In genomic region chr15:77313701-77314100, GRCm38 (mm10) we compare ENCODE assay signal across 12 mouse cellular contexts. TPM values are rescaled to one million over a fixed set of nuclear protein-coding genes. Genes with fewer than 3 reads are reported as not detected.
DNase-seq lines count a peak whose midpoint lies in the region; ATAC-seq and TF ChIP-seq lines count a peak whose summit lies in the region.
"Had no signal": no experiment of that assay in that cellular context is flagged by ENCODE, and none has a peak within 500 bp of the region (broad histone marks: within the 10 kb centered on the region; RNA-seq: fewer than 3 reads in every experiment).

No protein-coding gene starts in this region.

- peak; percentile 37 for DNase-seq in heart, postnatal 0 days (ENCODE audit: low spot score)
- DNase-seq in heart, adult 9 months (ENCODE audit: low spot score in 2 of 2): no peak
- DNase-seq in ES-E14 (ENCODE audit: low read depth, low spot score): no peak
- DNase-seq in spleen, postnatal 36 days (ENCODE audit: low spot score in 2 of 2): no peak
- DNase-seq: cerebellum, postnatal 25 days; kidney, postnatal 36 days had no signal

- H3K4me3 ChIP-seq in heart, postnatal 0 days (ENCODE audit: low read depth, low read length): no peak overlapping the region
- H3K4me3 ChIP-seq in ES-Bruce4 (ENCODE audit: low read depth, low read length) (no peak overlapping the region), ES-E14 (ENCODE audit: insufficient read depth in 1 of 2, low read depth in 1 of 2, low read length in 2 of 2, poor library complexity in 1 of 2, severe bottlenecking in 1 of 2) (peak overlapping the region; percentile 16 to 22)
- H3K4me3 ChIP-seq in limb, embryonic 12.5 days (replicated peaks): no peak overlapping the region

- no peak overlapping the region for H3K4me2 ChIP-seq in heart, postnatal 0 days (ENCODE audit: low read depth, low read length)
- H3K4me2 ChIP-seq in limb, embryonic 12.5 days: no peak overlapping the region
- H3K4me2 ChIP-seq: hindbrain, embryonic 14.5 days had no signal

- no peak for TF ChIP-seq EP300 in heart, postnatal 0 days (IDR thresholded peaks at IDR 0.05; ENCODE audit: low read depth)
- TF ChIP-seq EP300 in ES-Bruce4 (IDR thresholded peaks at IDR 0.05; ENCODE audit: insufficient read depth, low read depth, low read length): no peak

- no peak for TF ChIP-seq POLR2A in ES-Bruce4 (IDR thresholded peaks at IDR 0.05; ENCODE audit: insufficient read depth, low read length)

- TF ChIP-seq CTCF in heart, postnatal 0 days (IDR thresholded peaks at IDR 0.05; ENCODE audit: low read depth): no peak
- TF ChIP-seq CTCF in ES-Bruce4 (IDR thresholded peaks at IDR 0.05; ENCODE audit: low read depth, low read length): no peak

- ATAC-seq in heart, postnatal 0 days (ENCODE audit: insufficient read depth, low read depth): no peak
- ATAC-seq in limb, embryonic 12.5 days (ENCODE audit: insufficient number of reproducible peaks, insufficient read depth, low FRiP score, low TSS enrichment, low read depth): no peak
- no peak for ATAC-seq in CD4-positive, CD25-positive, alpha-beta regulatory T cell, adult 4 months

- 18% methylated on average over 6 of the region's 6 CpGs for WGBS in heart, postnatal 0 days
- 20% methylated on average over 6 of the region's 6 CpGs for WGBS in limb, embryonic 12.5 days

- no peaks in the 10 kb centered on the region for H3K36me3 ChIP-seq in heart, postnatal 0 days (replicated peaks; ENCODE audit: control insufficient read depth, insufficient read depth, low read length)
- H3K36me3 ChIP-seq in ES-Bruce4 (ENCODE audit: control insufficient read depth, insufficient read depth, low read length, poor library complexity, severe bottlenecking) (no peaks in the 10 kb centered on the region), ES-E14 (ENCODE audit: control insufficient read depth, insufficient read depth, low read length, poor library complexity, severe bottlenecking) (no peaks in the 10 kb centered on the region)
- no peaks in the 10 kb centered on the region for H3K36me3 ChIP-seq in limb, embryonic 12.5 days
- H3K36me3 ChIP-seq: G1E had no signal

- peak overlapping the region; percentile 59 for H3K27ac ChIP-seq in heart, postnatal 0 days (ENCODE audit: low read depth)
- H3K27ac ChIP-seq in ES-Bruce4 (ENCODE audit: insufficient read depth, low read length): peak overlapping the region; percentile 98
- H3K27ac ChIP-seq in ES-E14 (ENCODE audit: insufficient read depth, low read depth, low read length, poor library complexity, severe bottlenecking): peak overlapping the region; percentile 61; the same call in 1 of the 2 replicates
- 0 out of 2 replicates have a peak overlapping the region, but pooled peaks have one; percentile 1 for H3K27ac ChIP-seq in limb, embryonic 12.5 days
- H3K27ac ChIP-seq: hindbrain, embryonic 14.5 days; liver, embryonic 14.5 days had no signal

- no peak overlapping the region for H3K9ac ChIP-seq in heart, postnatal 0 days (replicated peaks; ENCODE audit: low read depth, low read length)
- H3K9ac ChIP-seq in ES-Bruce4 (ENCODE audit: low read depth, poor library complexity, severe bottlenecking) (peak overlapping the region; percentile 46), ES-E14 (ENCODE audit: insufficient read depth, low read depth, low read length, poor library complexity, severe bottlenecking) (peak overlapping the region; percentile 45; the same call in 1 of the 2 replicates)
- peak overlapping the region; percentile 40; the same call in 1 of the 2 replicates for H3K9ac ChIP-seq in limb, embryonic 12.5 days (replicated peaks)
- H3K9ac ChIP-seq: hindbrain, embryonic 14.5 days; liver, embryonic 14.5 days had no signal

- no peaks in the 10 kb centered on the region for H3K4me1 ChIP-seq in heart, postnatal 0 days (ENCODE audit: control insufficient read depth, insufficient read depth)
- no peaks in the 10 kb centered on the region for H3K4me1 ChIP-seq in ES-Bruce4 (ENCODE audit: control insufficient read depth, insufficient read depth, low read length)
- peaks cover 2 to 18% of the 10 kb centered on the region in 2 experiments; a peak in 1 of 4 replicates for H3K4me1 ChIP-seq in ES-E14 (ENCODE audit: control insufficient read depth in 2 of 2, insufficient read depth in 2 of 2, low read length in 2 of 2, poor library complexity in 1 of 2)
- H3K4me1 ChIP-seq in limb, embryonic 12.5 days (replicated peaks): peaks cover 22% of the 10 kb centered on the region

- H3K9me3 ChIP-seq in heart, postnatal 0 days (replicated peaks; ENCODE audit: control insufficient read depth, low read length): no peaks in the 10 kb centered on the region
- H3K9me3 ChIP-seq in ES-Bruce4 (replicated peaks; ENCODE audit: control insufficient read depth, insufficient read depth, low read length, poor library complexity, severe bottlenecking): no peaks in the 10 kb centered on the region
- H3K9me3 ChIP-seq in ES-E14 (ENCODE audit: control insufficient read depth, insufficient read depth, low read depth, low read length): no peaks in the 10 kb centered on the region
- no peaks in the 10 kb centered on the region for H3K9me3 ChIP-seq in limb, embryonic 12.5 days
- H3K9me3 ChIP-seq: G1E had no signal

- H3K27me3 ChIP-seq in heart, postnatal 0 days (ENCODE audit: control insufficient read depth, insufficient read depth, low read length): no peaks in the 10 kb centered on the region
- no peaks in the 10 kb centered on the region for H3K27me3 ChIP-seq in ES-Bruce4 (ENCODE audit: control insufficient read depth, insufficient read depth, low read length, poor library complexity, severe bottlenecking)
- no peaks in the 10 kb centered on the region for H3K27me3 ChIP-seq in limb, embryonic 12.5 days

- in situ Hi-C loops in ES-E14 (cut with MboI; ENCODE audit: low sequenced_read_pairs in 2 of 2, unreplicated experiment in 2 of 2): no loop called here

TF ChIP-seq in ES-E14, 5 proteins besides CTCF, POLR2A, EP300 and RAD21:
- no peak for TF ChIP-seq ZNF384 (IDR thresholded peaks at IDR 0.05; ENCODE audit: low read depth, low read length)
- TF ChIP-seq MAFK (IDR thresholded peaks at IDR 0.05; ENCODE audit: insufficient read depth, low read depth, low read length): no peak
- no peak for TF ChIP-seq ZC3H11A (IDR thresholded peaks at IDR 0.05; ENCODE audit: borderline replicate concordance, low read depth, low read length)
- TF ChIP-seq CHD2 (IDR thresholded peaks at IDR 0.05; ENCODE audit: low read depth, low read length): no peak
- TF ChIP-seq HCFC1 (IDR thresholded peaks at IDR 0.05; ENCODE audit: borderline replicate concordance, insufficient read depth, low read length): no peak
TF ChIP-seq in ES-E14: peak in this region for 0.

RNA-seq across cellular contexts. Expression of gene Rbfox2, which starts 6.9 kb away (rescaled TPM):
- 143 and 151 TPM in 2 replicates for total RNA-seq in heart, postnatal 0 days (2014; rRNA removed; ENCODE audit: low replicate concordance)
- 47.6 and 49.1 TPM in 2 replicates for polyA plus RNA-seq in heart, postnatal 0 days (2015; fragmentation: Nextera tagmentation; extraction: Ambion mirVana)
- 78.1 and 78.3 TPM in 2 replicates for polyA plus RNA-seq in ES-Bruce4 (2011; ENCODE audit: insufficient read depth, insufficient read length, low read depth, missing spikeins)
- 55.3 and 56.4 TPM in 2 replicates for total RNA-seq in ES-E14 (2012; rRNA removed)
- polyA plus RNA-seq in limb, embryonic 12.5 days (2016; fragmentation: Nextera tagmentation; extraction: Ambion mirVana): 78.4 and 79.3 TPM in 2 replicates
- polyA plus RNA-seq in CD4-positive, CD25-positive, alpha-beta regulatory T cell, adult 4 months (2017; shearing (Covaris generic)): not detected

Comparison
In these comparisons a context has a peak if more than half of its experiments do, and no peak if none do; other contexts are left out.
1. H3K27ac ChIP-seq: peak in every context shown above with its lines; median percentile 98 in ES-Bruce4; 61 in ES-E14; 59 in heart, postnatal 0 days; 1 in limb, embryonic 12.5 days.
2. H3K4me3 ChIP-seq: peak in ES-E14 (2 of 2); none in heart, postnatal 0 days (single experiment), ES-Bruce4 (single experiment) and limb, embryonic 12.5 days (single experiment).
3. RNA of gene Rbfox2, which starts 6.9 kb away (polyA plus RNA-seq): 78.4 to 79.3 TPM in limb, embryonic 12.5 days, 78.1 to 78.3 TPM in ES-Bruce4 and 47.6 to 49.1 TPM in heart, postnatal 0 days; not detected in CD4-positive, CD25-positive, alpha-beta regulatory T cell, adult 4 months; every median in the first group is over 10 times any median in the second.